Mouse (Mus musculus) heart, postnatal 25 days (tissue): ENCODE measurements around the gene Olfr1255. TPM values are rescaled to one million over a fixed set of nuclear protein-coding genes. Genes with fewer than 3 reads are reported as not detected.

Experiments
- DNase-seq: peaks from one replicate; pipeline ENCODE4 v3.0.0; 2022; ENCODE audit warnings: low spot score
- intact Hi-C: fragments of 180-260 bp; cut with DNase I; formaldehyde crosslinking; loops from one replicate; pipeline ENCODE4 v1.15.1; 2025
- total RNA-seq, 2 experiments: library from RNA; stranded (reverse); gene quantifications; 2 replicates each; pipeline ENCODE4 v1.2.3; 2021

The Olfr1255 gene
- total RNA-seq = not detected

DNA sequence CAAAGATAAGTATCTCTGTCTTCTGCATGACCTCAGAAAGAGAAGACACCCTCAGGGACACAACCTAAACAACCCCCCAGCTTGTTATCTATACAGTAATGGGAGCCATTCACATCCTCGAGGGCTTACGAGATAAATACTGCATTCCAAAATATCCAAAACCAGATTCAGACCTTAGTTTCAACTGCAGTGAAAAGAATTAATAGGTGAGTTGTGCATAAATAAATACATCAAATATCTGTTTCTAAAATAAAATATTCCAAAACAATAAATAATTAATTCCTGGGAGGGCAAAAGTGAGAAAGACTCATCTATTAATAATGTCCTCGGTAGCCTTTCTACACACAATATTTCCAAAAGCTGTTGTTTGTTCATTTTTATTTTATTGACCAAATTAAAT, at the start of gene Olfr1255:
Gene Olfr1255, plus strand, starts transcription at position 301 of the 400 bp plus-strand sequence.
- intact Hi-C loops = no loop called here
- DNase-seq = no peak

- DNase-seq = no peak
- intact Hi-C loops = no loop called here
These were observed 18.3 kb upstream of the Olfr1255 start, which contains the start of gene Olfr1254 for GRCm38 (mm10) chr2:89793519-89793918. Gene Olfr1254 (minus strand): TSS chr2:89793619.

- intact Hi-C loops = no loop called here
- no peak for DNase-seq
These were observed 12.3 kb upstream of the Olfr1255 start for GRCm38 (mm10) chr2:89799583-89799982.

GRCm38 (mm10) chr2:89810751-89811150, 1.1 kb upstream of the Olfr1255 start:
- intact Hi-C loops = no loop called here
- no peak for DNase-seq

- intact Hi-C loops = no loop called here
- DNase-seq = no peak
These were observed 8.4 kb downstream of the Olfr1255 start for GRCm38 (mm10) chr2:89820216-89820615.

DNA sequence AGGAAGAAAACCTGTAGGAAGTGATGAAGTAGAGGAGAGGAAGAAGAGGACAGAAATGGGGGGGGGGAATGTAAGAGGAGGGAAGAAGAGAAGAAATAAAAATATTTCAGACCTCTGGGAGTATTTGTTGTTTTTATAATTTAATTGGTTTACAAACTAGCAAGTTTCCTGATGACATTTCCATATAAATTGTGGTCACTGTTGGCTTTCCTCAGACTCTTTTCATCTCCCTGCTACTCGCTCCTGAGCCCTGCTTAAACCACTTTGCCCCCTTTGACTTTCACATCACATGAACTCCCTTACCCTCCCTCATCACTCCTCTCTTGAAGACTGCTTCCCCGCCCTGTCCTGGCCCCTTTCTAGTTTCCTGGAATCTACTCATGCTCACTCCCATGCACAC, 29.6 kb downstream of the Olfr1255 start, which contains the start of gene Olfr1256:
Gene Olfr1256, minus strand, starts transcription at position 101 of the 400 bp plus-strand sequence.
- no peak for DNase-seq
- intact Hi-C loops = no loop called here

DNA sequence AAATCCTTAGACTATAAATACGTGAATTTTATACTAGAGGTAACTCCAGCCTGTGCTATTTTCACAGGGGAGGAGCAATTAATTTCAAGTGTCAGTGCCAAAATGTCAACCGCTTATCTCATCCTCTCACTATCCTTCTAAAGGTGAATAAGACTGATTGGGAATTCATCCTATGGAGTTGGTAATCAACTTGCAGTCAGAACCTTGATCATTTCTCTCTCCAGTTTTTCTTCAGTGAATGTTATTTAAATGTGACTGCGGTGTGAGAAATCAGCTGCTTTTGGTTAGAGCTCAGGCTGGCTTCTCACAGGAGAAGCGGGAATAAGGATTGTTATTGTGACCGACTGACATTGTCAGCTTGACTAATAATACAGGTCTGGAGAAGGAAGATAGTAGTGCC, 36.3 kb downstream of the Olfr1255 start, which contains the start of gene Olfr48:
Gene Olfr48, minus strand, starts transcription at position 101 of the 400 bp plus-strand sequence.
- no peak for DNase-seq
- intact Hi-C loops = no loop called here

- DNase-seq = no peak
- intact Hi-C loops = no loop called here
These were observed 37.4 kb downstream of the Olfr1255 start for GRCm38 (mm10) chr2:89849230-89849629.

Other genes starting within 250 kb of the Olfr1255 start
- not detected for gene Olfr1245, start 233.6 kb upstream of the Olfr1255 start, total RNA-seq
- not detected for gene Olfr1246, start 218.9 kb upstream of the Olfr1255 start, total RNA-seq
- not detected for gene Olfr1247, start 197.9 kb upstream of the Olfr1255 start, total RNA-seq
- gene Olfr1248, start 193.8 kb upstream of the Olfr1255 start, total RNA-seq = not detected
- not detected for gene Olfr1249, start 177.1 kb upstream of the Olfr1255 start, total RNA-seq
- gene Olfr1250, start 150.6 kb upstream of the Olfr1255 start, total RNA-seq = not detected
- not detected for gene Olfr1251, start 140.1 kb upstream of the Olfr1255 start, total RNA-seq
- not detected for gene Olfr1252, start 87.0 kb upstream of the Olfr1255 start, total RNA-seq
- gene Olfr1253, start 55.0 kb upstream of the Olfr1255 start, total RNA-seq = not detected
- not detected for gene Olfr1254, start 18.4 kb upstream of the Olfr1255 start, total RNA-seq
- gene Olfr1256, start 29.5 kb downstream of the Olfr1255 start, total RNA-seq = not detected
- gene Olfr48, start 36.2 kb downstream of the Olfr1255 start, total RNA-seq = not detected
- not detected for gene Olfr1257, start 66.4 kb downstream of the Olfr1255 start, total RNA-seq
- gene Olfr1258, start 115.3 kb downstream of the Olfr1255 start, total RNA-seq = not detected
- not detected for gene Olfr1259, start 136.6 kb downstream of the Olfr1255 start, total RNA-seq
- not detected for gene Olfr1260, start 162.3 kb downstream of the Olfr1255 start, total RNA-seq
- not detected for gene Olfr1261, start 179.2 kb downstream of the Olfr1255 start, total RNA-seq
- gene Olfr1262, start 188.1 kb downstream of the Olfr1255 start, total RNA-seq = not detected
- gene Olfr1263, start 200.1 kb downstream of the Olfr1255 start, total RNA-seq = not detected
- not detected for gene Olfr1264, start 213.5 kb downstream of the Olfr1255 start, total RNA-seq
- not detected for gene Olfr1265, start 223.3 kb downstream of the Olfr1255 start, total RNA-seq